Mouse (Mus musculus) urinary bladder, postnatal 4 days (tissue): ENCODE data around the gene Gm31571.
"Not testable (repeated sequence)": the region's sequence is repeated elsewhere in the genome, so short reads cannot be mapped to it uniquely, and the experiment has no call there.

Source experiments
- DNase-seq, 2 experiments: peaks; one replicate each; pipeline ENCODE4 v3.0.0; 2021 to 2022; ENCODE audit warnings: low spot score in 2 of 2

Gm31571 gene

GRCm38 (mm10) chrY:22051253-22051652 is at the start of gene Gm31571:
TSS of gene Gm31571 (minus strand) at chrY:22051353.
- DNase-seq = not testable (repeated sequence)
